Mouse (Mus musculus) stomach, embryonic 15.5 days (tissue): ENCODE measurements around the gene Tm9sf2. TPM values are rescaled to one million over a fixed set of nuclear protein-coding genes. Genes with fewer than 3 reads are reported as not detected.

Experiments used
- ATAC-seq: fragments of 200-750 bp; cut with Nextera tagmentation; 2 replicates; pipeline ENCODE4 v1.8.0; 2017; ENCODE audit warnings: low read depth, moderate number of reproducible peaks, moderate TSS enrichment; ENCODE audit not compliant: insufficient read depth, low FRiP score
- H3K27ac ChIP-seq: fragments of 300-500 bp; sonication (generic); 2 replicates; pipeline ENCODE4 v1.5.1; 2015; ENCODE audit warnings: mild to moderate bottlenecking, inconsistent platforms
- H3K27me3 ChIP-seq: fragments of 300-500 bp; sonication (generic); replicated peaks from 2 replicates; pipeline ENCODE4 v1.6.1; 2015; ENCODE audit warnings: inconsistent platforms
- H3K36me3 ChIP-seq: fragments of 300-500 bp; sonication (generic); 2 replicates; pipeline ENCODE4 v1.6.1; 2015; ENCODE audit warnings: inconsistent platforms
- H3K4me1 ChIP-seq: fragments of 300-500 bp; sonication (generic); 2 replicates; pipeline ENCODE4 v1.6.1; 2015; ENCODE audit warnings: inconsistent platforms
- H3K4me2 ChIP-seq: fragments of 300-500 bp; sonication (generic); 2 replicates; pipeline ENCODE4 v1.6.1; 2015; ENCODE audit warnings: mild to moderate bottlenecking, inconsistent platforms
- H3K4me3 ChIP-seq: fragments of 300-500 bp; sonication (generic); replicated peaks from 2 replicates; pipeline ENCODE4 v1.5.1; 2015; ENCODE audit warnings: inconsistent platforms
- H3K9ac ChIP-seq: fragments of 300-500 bp; sonication (generic); 2 replicates; pipeline ENCODE4 v1.6.1; 2015; ENCODE audit warnings: inconsistent platforms
- H3K9me3 ChIP-seq: fragments of 300-500 bp; sonication (generic); 2 replicates; pipeline ENCODE4 v1.6.1; 2016; ENCODE audit warnings: inconsistent platforms
- WGBS: fragments of 180-500 bp; shearing (Covaris S2); methylation state at CpG from one replicate; pipeline ENCODE4 v1.1.7; 2015; 5-methylcytosine and 5-hydroxymethylcytosine counted together
- polyA plus RNA-seq: library from polyadenylated mRNA; unstranded; fragments of >200 nt; fragmentation: Nextera tagmentation; extraction: Ambion mirVana; gene quantifications from 2 replicates; pipeline ENCODE4 v1.2.1, GENCODE M21; 2015

The Tm9sf2 gene
- polyA plus RNA-seq, 1 experiment from 2014 or later = 186 TPM

GRCm38 (mm10) chr14:122181815-122182157, 74.9 kb downstream of the Tm9sf2 start:
- Histone ChIP-seq H3K27me3 (no peaks in the 10 kb centered on the region), H3K9me3 (no peaks in the 10 kb centered on the region), H3K27ac (peak overlapping the region; percentile 31; the same call in 1 of the 2 replicates), H3K4me1 (peaks cover 8% of the 10 kb centered on the region; the same call in 1 of the 2 replicates), H3K4me2 (peak overlapping the region; percentile 74), H3K36me3 (no peaks in the 10 kb centered on the region), H3K4me3 (peak overlapping the region; percentile 83), H3K9ac (peak overlapping the region; percentile 71; the same call in 1 of the 2 replicates)
- WGBS = 1% methylated on average over 12 of the region's 12 CpGs
- peak; percentile 38 for ATAC-seq

GRCm38 (mm10) chr14:122182220-122182619, 75.4 kb downstream of the Tm9sf2 start:
- Histone ChIP-seq H3K27ac (no peak overlapping the region), H3K27me3 (no peaks in the 10 kb centered on the region), H3K4me2 (peak overlapping the region; percentile 74; the same call in 1 of the 2 replicates), H3K9me3 (no peaks in the 10 kb centered on the region), H3K36me3 (no peaks in the 10 kb centered on the region), H3K4me3 (peak overlapping the region; percentile 83), H3K4me1 (peaks cover 8% of the 10 kb centered on the region; the same call in 1 of the 2 replicates), H3K9ac (no peak overlapping the region)
- no peak for ATAC-seq
- WGBS = 58% methylated on average over 6 of the region's 6 CpGs

GRCm38 (mm10) chr14:122183974-122184373, 77.1 kb downstream of the Tm9sf2 start:
- Histone ChIP-seq H3K9ac (no peak overlapping the region), H3K4me2 (no peak overlapping the region), H3K4me1 (peaks cover 8% of the 10 kb centered on the region; the same call in 1 of the 2 replicates), H3K4me3 (no peak overlapping the region), H3K9me3 (no peaks in the 10 kb centered on the region), H3K27me3 (no peaks in the 10 kb centered on the region), H3K36me3 (no peaks in the 10 kb centered on the region), H3K27ac (no peak overlapping the region)
- no peak for ATAC-seq
- WGBS = 72% methylated on average over 11 of the region's 11 CpGs

GRCm38 (mm10) chr14:122188250-122188649, 81.4 kb downstream of the Tm9sf2 start:
- WGBS = 85% methylated on average over 5 of the region's 5 CpGs
- no peaks in the 10 kb centered on the region for H3K4me1 ChIP-seq
- no peaks in the 10 kb centered on the region for H3K27me3 ChIP-seq
- no peaks in the 10 kb centered on the region for H3K9me3 ChIP-seq
- no peak overlapping the region for H3K4me3 ChIP-seq
- no peak for ATAC-seq
- no peak overlapping the region for H3K27ac ChIP-seq
- H3K4me2 ChIP-seq = no peak overlapping the region
- H3K9ac ChIP-seq = no peak overlapping the region
- no peaks in the 10 kb centered on the region for H3K36me3 ChIP-seq

- no peak for ATAC-seq
- WGBS = 82% methylated on average over 5 of the region's 5 CpGs
Observed at GRCm38 (mm10) chr14:122189901-122190300, 83.1 kb downstream of the Tm9sf2 start.

GRCm38 (mm10) chr14:122190527-122190926, 83.7 kb downstream of the Tm9sf2 start:
- Histone ChIP-seq H3K27ac (no peak overlapping the region), H3K9ac (no peak overlapping the region), H3K4me1 (no peaks in the 10 kb centered on the region), H3K27me3 (no peaks in the 10 kb centered on the region), H3K36me3 (no peaks in the 10 kb centered on the region), H3K4me2 (no peak overlapping the region), H3K4me3 (no peak overlapping the region), H3K9me3 (no peaks in the 10 kb centered on the region)
- 27% methylated on average over 2 of the region's 2 CpGs for WGBS
- ATAC-seq = no peak

More at GRCm38 (mm10) chr14:122189901-122190300, 83.1 kb downstream of the Tm9sf2 start:
- H3K4me2 ChIP-seq = no peak overlapping the region
- H3K9me3 ChIP-seq = no peaks in the 10 kb centered on the region
- no peaks in the 10 kb centered on the region for H3K4me1 ChIP-seq
- H3K9ac ChIP-seq = no peak overlapping the region
- H3K27ac ChIP-seq = no peak overlapping the region
- no peak overlapping the region for H3K4me3 ChIP-seq
- H3K27me3 ChIP-seq = no peaks in the 10 kb centered on the region
- no peaks in the 10 kb centered on the region for H3K36me3 ChIP-seq

GRCm38 (mm10) chr14:122190941-122191510, 84.2 kb downstream of the Tm9sf2 start:
- no peak overlapping the region for H3K9ac ChIP-seq
- no peak overlapping the region for H3K4me2 ChIP-seq
- H3K4me3 ChIP-seq = no peak overlapping the region
- H3K27me3 ChIP-seq = no peaks in the 10 kb centered on the region
- no peak overlapping the region for H3K27ac ChIP-seq
- no peaks in the 10 kb centered on the region for H3K36me3 ChIP-seq
- 15% methylated on average over 7 of the region's 7 CpGs for WGBS
- H3K9me3 ChIP-seq = no peaks in the 10 kb centered on the region
- peak; percentile 22; the same call in 1 of the 2 replicates for ATAC-seq
- H3K4me1 ChIP-seq = no peaks in the 10 kb centered on the region

- ATAC-seq = no peak
- 93% methylated on average over 8 of the region's 8 CpGs for WGBS
Observed at GRCm38 (mm10) chr14:122194630-122195029, 87.8 kb downstream of the Tm9sf2 start.

GRCm38 (mm10) chr14:122196851-122197250, 90.0 kb downstream of the Tm9sf2 start:
- no peak overlapping the region for H3K4me3 ChIP-seq
- H3K9me3 ChIP-seq = no peaks in the 10 kb centered on the region
- no peaks in the 10 kb centered on the region for H3K4me1 ChIP-seq
- no peaks in the 10 kb centered on the region for H3K36me3 ChIP-seq
- ATAC-seq = no peak
- H3K4me2 ChIP-seq = no peak overlapping the region
- H3K27ac ChIP-seq = no peak overlapping the region
- no peaks in the 10 kb centered on the region for H3K27me3 ChIP-seq
- H3K9ac ChIP-seq = no peak overlapping the region
- 82% methylated on average over 6 of the region's 6 CpGs for WGBS

More at GRCm38 (mm10) chr14:122194630-122195029, 87.8 kb downstream of the Tm9sf2 start:
- no peak overlapping the region for H3K4me3 ChIP-seq
- H3K27me3 ChIP-seq = no peaks in the 10 kb centered on the region
- no peaks in the 10 kb centered on the region for H3K9me3 ChIP-seq
- H3K27ac ChIP-seq = no peak overlapping the region
- no peak overlapping the region for H3K9ac ChIP-seq
- H3K4me1 ChIP-seq = no peaks in the 10 kb centered on the region
- H3K4me2 ChIP-seq = no peak overlapping the region
- no peaks in the 10 kb centered on the region for H3K36me3 ChIP-seq

- no peak for ATAC-seq
- no peaks in the 10 kb centered on the region for H3K27me3 ChIP-seq
Observed at GRCm38 (mm10) chr14:122200247-122200885, 93.5 kb downstream of the Tm9sf2 start.

GRCm38 (mm10) chr14:122209177-122209576, 102.3 kb downstream of the Tm9sf2 start:
- Histone ChIP-seq H3K27me3 (no peaks in the 10 kb centered on the region), H3K4me1 (no peaks in the 10 kb centered on the region), H3K27ac (no peak overlapping the region), H3K9me3 (no peaks in the 10 kb centered on the region), H3K36me3 (no peaks in the 10 kb centered on the region), H3K4me3 (no peak overlapping the region), H3K9ac (no peak overlapping the region), H3K4me2 (no peak overlapping the region)
- WGBS = 54% methylated on average over 5 of the region's 5 CpGs
- no peak for ATAC-seq

More at GRCm38 (mm10) chr14:122200247-122200885, 93.5 kb downstream of the Tm9sf2 start:
- Histone ChIP-seq H3K4me1 (no peaks in the 10 kb centered on the region), H3K4me2 (no peak overlapping the region), H3K9me3 (no peaks in the 10 kb centered on the region), H3K27ac (no peak overlapping the region), H3K4me3 (no peak overlapping the region), H3K9ac (no peak overlapping the region), H3K36me3 (no peaks in the 10 kb centered on the region)
- WGBS = 77% methylated on average over 14 of the region's 14 CpGs
